Mouse (Mus musculus): ENCODE results near the gene Gm49355.

DNA sequence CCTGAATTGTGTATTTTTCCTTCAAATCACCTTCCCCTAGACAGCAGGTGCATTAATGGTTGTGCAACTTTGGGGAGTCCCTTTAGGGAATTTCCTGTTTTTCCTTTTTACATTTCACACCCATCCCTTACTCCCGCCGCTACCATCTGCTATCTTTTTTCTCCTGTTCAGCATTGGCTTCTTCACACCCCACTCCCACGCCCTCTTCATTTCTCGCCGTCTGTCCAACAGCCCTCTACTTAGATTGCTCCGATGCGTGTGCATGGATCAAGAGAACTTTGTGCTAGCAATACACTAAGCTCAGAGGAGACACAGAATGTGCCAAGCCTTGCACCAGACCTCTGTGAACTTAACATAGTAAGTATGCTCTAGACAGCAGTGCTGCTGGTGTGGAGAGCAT is 12.6 kb downstream of the Gm49355 start:
- no peak for TF ChIP-seq CTCF (IDR thresholded peaks at IDR 0.05; ENCODE audit: low read depth)
- TF ChIP-seq EP300 (IDR thresholded peaks at IDR 0.05; ENCODE audit: low read depth) = no peak
